Mouse (Mus musculus) spleen, postnatal 36 days (tissue): ENCODE results near the gene Wdr26.

Experiments
- DNase-seq, 2 experiments: peaks; one replicate each; pipeline ENCODE4 v3.0.0; 2022; ENCODE audit warnings: low spot score in 2 of 2, mixed read lengths in 1 of 2

The Wdr26 gene

DNA sequence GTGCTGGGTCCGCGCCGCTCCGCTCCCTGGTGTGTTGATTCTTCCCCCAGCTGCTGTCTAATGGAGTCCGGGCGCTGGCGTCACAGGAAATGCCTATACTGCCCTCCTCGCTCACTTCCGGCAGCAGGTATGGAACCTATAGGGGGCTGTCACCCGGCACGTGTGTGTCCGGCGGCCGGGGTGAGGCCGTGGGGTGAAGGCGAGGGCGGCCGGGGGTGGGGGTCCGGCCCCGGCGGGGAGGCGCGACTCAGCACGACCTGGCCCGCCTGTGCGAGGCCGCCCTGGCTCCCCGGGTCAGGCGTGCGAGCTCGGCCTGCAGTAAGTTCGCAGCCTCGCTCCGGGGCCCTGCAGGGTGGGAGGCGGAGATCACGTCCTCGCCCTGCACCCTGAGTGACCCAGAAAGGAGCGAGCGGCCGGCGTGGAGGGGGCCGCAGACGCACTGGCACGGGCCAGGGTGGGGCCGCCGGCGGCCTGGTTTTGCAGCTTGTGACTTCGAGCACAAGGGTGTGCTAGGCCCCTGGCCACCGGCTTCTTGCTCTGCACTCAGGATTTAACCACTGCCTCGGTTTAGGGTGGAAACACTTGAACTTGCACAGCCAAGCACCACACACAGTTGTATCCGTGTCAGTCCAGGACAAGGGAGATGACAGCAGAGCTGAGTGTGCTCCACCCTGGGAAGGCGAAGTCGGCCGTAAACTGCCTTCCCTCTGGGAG is at the start of gene Wdr26:
Wdr26 (minus strand) TSS at position 82 of the 714 bp plus-strand sequence.
- peak; percentile 87 to 89 for DNase-seq

GRCm38 (mm10) chr1:181260949-181261696 is 49.3 kb upstream of the Wdr26 start:
- peak; percentile 45 to 70 for DNase-seq

- DNase-seq: no peak
Measured at GRCm38 (mm10) chr1:181260422-181260821, 48.6 kb upstream of the Wdr26 start.

DNA sequence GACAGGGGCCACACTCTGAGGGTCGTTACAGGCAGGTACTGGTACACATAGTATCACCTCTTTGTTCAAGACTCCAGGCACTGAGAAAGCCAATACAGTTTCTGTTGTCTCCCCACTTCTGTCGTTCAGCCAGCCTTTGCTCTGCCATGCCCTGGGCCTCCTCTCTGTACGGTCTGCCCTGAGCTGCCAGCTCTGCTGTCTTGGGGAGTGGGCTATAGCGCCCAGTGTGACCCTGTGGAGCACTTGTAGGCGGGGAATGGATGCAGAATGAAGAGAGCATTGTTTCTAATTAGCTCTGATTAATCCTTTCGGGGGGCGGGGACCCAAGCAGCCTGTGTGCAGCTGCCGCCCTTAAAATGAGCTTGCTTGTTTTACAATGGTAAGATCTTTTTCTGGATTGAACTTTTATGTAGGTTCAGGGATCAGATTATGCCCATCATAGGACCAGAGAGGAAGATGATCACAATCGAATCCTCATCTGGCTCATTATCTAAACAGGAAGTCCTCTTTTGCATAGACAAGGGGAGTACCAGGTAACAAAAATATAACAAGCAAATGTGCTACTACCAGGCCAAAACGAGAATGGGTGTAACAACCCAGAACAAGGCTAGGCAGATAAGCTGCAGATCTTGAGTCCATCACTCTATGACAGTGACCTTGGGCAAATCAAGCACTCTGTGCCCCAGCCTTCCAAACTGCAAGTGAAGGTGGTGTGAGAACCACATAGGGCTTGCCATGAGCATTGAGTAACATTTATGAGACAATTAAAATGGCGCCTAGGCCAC is 48.0 kb upstream of the Wdr26 start:
- peak; percentile 30 to 45 for DNase-seq

- no peak for DNase-seq
Measured at GRCm38 (mm10) chr1:181259056-181259455, 47.3 kb upstream of the Wdr26 start.

DNA sequence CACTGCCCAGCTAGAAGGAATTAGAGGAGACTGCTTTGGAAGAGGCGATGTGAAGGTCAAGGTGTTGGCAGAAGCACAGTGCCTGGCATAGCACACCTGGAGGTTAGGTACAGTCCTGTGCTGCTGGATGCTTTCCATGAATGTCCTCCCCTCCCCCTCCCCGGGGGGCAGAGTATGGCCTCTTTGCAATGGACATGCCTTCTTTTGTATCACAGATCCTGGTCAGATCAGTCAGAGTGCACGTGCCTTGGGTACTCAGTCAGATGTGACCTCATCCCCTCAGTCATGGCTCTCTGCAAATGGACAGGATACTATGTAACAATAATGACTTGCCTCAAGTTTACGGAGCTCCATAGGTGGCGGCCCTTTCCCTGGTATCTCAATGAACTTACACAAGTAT is 46.8 kb upstream of the Wdr26 start:
- no peak for DNase-seq

DNA sequence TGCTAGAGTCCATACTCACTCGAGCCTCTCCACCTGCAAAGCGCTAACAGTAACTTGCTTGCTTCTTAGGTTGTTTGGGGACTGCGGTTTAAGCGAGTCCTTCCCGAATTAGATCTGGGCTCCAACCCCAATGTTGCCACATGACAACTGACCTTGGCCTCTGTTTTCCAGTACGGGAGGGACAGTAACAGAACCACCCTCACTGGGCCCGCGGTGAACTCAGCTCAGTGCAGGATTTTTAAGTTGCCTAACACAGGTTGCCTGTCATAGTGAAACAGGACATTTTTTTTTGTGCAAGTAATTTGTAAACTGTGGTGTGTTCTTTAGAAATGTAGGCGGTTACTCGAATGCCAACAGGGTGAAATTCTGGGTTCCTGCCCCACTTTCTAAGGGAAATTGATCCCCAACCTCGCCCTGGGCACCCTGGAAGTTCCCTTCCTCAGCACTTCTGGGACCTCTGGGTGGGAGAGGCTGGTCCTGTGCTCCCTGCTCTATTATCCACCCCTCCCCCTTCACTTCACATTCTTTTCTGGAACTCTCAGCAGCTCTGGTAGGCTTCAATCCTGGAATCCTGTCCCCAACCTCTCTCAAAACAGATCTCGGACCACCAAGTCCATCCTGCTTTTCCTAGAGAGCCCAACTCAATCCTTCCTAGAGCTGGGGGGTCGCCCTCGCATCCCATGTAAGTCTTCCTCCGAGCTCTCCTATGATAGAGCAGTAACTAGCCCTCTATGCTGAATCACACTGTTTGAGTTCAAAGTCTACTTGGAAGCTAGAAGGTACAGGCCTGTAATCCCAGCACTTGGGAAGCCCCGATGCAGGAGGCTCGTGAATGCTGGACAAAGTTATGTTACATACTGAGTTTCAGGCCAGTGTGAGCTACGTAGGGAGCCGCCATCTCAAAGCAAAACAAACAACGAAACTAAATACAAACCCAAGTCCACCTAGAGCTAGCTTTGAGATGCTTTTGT is 46.1 kb upstream of the Wdr26 start:
- no peak for DNase-seq

- peak; percentile 92 to 94 for DNase-seq
Measured at GRCm38 (mm10) chr1:181256689-181257584, 45.1 kb upstream of the Wdr26 start.

- DNase-seq: peak; percentile 63 to 73
Measured at GRCm38 (mm10) chr1:181255891-181256688, 44.3 kb upstream of the Wdr26 start.

GRCm38 (mm10) chr1:181255450-181255849 is 43.6 kb upstream of the Wdr26 start:
- DNase-seq: no peak

DNA sequence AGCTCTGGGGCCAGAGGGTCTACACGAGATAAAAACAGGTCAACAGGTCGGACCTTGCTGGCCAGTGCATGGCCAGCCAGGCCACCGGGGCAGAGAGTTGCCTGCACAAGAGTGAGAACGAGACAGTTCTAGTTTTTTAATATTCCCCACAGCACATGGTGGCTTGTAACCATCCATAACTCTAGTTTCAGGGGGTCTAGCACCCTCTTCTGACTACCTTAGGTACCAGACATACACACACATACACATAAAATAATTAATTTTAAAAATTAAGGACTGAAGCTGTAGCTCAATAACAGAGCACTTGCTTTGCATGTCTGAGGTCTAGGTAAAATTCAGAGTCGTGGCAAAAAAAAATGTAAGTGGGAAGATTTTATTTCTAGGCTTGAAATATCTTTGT is 39.8 kb upstream of the Wdr26 start:
- DNase-seq: no peak

GRCm38 (mm10) chr1:181250961-181251360 is 39.2 kb upstream of the Wdr26 start:
- no peak for DNase-seq

DNA sequence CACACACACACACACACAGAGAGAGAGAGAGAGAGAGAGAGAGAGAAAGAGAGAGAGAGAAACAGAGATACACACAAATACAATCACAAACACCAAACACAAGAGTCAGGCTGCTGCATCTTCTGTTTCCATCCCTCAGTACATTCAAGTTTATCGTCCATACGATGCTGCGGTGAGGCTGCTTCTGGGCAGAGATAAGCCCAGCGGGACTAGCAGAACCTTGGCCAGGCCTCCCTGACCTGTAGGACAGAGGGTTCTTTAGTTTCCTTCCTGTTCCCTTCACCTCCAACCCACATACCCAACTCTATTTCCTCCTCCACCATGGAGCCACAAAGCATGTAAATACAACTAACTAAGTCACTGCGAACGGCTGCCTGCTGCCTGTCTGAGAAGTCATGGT is 37.7 kb upstream of the Wdr26 start:
- no peak for DNase-seq

- DNase-seq: peak; percentile 70 to 75
Measured at GRCm38 (mm10) chr1:181247175-181247574, 35.4 kb upstream of the Wdr26 start.

DNA sequence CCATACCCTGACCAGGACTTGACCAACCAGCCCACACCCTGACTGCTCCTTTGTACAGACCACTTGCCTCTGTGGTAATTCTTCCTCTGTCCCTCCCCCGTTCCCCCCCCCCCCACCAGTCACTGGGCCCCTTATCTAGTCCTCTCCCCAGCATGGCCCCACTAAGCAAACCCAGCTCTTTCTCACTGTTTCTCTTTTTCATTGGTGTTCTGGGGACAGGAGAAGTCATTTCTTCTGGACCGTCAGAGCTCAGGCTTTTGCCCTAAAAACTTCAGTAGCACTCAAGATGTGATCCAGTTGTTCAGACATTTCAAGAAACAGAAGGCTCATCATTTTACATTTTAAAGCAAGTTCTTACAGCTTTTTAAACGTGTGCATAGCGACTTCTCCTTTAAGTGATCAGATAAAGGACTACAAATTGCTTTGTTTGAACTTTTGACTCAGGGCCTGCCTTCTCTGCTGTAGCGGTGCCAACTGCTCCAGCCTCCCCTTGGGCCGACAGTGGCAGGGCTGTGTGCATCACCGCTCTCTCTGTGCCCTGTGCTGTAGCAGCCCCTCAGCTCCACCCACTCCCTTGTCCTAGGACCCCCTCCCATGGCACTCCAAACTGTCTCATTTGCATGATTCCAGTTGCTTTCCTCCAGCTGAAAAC is 34.8 kb upstream of the Wdr26 start:
- DNase-seq: no peak

GRCm38 (mm10) chr1:181245554-181246486 is 34.0 kb upstream of the Wdr26 start:
- DNase-seq: peak; percentile 46 to 72

- DNase-seq: no peak
Measured at GRCm38 (mm10) chr1:181245067-181245466, 33.3 kb upstream of the Wdr26 start.

DNA sequence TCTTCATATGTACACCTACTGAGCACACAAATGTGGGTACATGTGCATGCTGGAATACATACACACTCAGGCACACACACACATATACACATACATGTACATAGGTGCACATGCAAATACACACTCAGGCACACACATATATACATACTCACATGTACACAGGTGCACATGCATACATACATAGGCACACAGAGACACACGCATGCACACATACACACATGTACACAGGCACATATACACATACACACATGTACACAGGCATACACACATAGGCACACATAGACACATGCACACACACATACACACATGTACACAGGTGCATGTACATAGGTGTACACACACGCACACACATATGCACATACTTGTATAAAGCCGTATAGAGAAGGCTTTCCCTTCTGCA is 29.4 kb upstream of the Wdr26 start:
- DNase-seq: no peak
